Mouse (Mus musculus) megakaryocyte-erythroid progenitor cell, adult 5-6 weeks (primary cell): ENCODE measurements at regions not wholly inside any gene's neighbourhood (a gene's known extent, or its start where the extent isn't known, plus 50 kb on each side); places are given as distances from the start of the nearest gene placed in this dataset.

ENCODE experiments used
- ATAC-seq: replicated peaks from 2 replicates; pipeline ENCODE4 v1.8.0; 2016; ENCODE audit warnings: mild to moderate bottlenecking, inconsistent platforms; ENCODE audit not compliant: severe bottlenecking, poor library complexity, low FRiP score, low TSS enrichment

- ATAC-seq, result peak; percentile 57; the same call in 1 of the 2 replicates
Observed at GRCm38 (mm10) chr8:127746456-127746855, 611.9 kb upstream of the Nrp1 start.

DNA sequence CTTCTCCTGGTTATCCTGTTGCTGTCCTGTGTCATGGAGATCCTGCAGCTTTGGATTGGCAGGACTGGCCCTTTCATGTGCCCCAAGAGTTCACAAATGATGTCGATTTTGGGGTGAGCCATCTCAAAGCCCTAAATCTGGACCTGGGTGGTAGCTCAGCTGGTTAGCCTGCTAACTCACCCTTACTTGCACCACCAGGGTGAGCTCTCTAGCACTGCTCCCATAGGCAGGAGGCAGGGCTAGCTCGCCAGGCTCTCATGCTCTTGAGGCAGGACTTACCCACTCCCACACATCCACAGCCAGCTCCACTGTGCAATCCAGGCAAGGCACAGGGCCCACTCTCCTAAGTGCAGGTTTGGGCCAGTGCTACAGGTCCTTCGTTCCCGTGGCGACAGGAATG is 605.5 kb upstream of the Nrp1 start:
- ATAC-seq, result no peak

DNA sequence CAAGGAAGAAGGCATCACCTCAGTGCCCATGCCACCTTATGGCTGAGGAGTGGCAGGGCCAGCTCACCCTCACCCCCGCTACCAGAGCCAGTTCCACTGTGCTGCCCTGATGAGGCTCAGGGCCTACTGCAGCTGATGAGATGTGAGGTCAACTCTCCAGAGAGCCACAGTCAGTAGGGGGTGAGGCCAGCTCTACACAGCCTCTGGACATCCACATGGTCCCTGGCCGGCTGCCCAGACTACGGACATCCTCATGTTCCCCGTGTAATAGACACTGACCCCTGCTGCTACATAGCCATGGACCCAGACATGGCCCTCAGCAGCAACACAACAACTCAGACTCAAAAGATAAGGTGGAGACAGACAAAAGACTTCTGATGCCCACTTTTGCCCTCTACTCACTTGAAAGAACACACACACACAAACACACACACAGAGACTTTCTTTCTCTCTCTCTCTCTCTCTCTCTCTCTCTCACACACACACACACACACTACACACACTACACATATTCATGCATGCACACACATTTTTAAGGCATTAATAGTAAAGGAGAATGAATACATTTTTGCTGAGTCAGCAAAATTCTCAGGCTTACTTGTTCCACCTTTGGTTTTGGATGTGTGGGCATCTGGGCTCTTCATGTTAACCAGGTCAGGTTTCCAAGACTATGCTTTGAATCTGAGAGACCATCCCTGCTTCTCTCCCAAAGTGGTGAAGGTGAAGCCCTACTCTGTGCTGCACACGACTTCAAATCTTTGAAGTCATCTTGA is 604.4 kb upstream of the Nrp1 start:
- 0 out of 2 replicates have a peak, but pooled peaks have one; percentile 22 for ATAC-seq

GRCm38 (mm10) chr8:127757396-127757795 is 601.0 kb upstream of the Nrp1 start:
- no peak for ATAC-seq

GRCm38 (mm10) chr8:127759906-127760305 is 598.5 kb upstream of the Nrp1 start:
- ATAC-seq, result no peak

DNA sequence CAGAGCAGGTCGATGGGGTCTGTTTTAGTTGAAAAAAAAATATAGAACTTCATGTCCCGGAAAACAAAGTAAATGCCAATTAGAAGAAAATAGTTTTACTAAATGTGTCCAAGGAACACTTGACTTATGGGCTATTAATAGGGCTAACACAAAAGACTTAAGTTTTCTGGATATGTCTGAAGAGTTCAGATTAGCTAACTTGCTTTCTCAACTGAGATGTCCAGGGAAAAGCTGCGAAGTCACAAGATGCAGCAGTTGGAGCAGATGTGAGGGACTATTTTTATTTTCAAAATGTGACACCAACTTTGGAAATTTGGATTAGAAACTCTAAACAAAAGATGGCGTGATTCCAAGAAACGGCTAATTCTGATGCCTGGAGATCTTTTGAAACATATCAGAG is 593.2 kb upstream of the Nrp1 start:
- ATAC-seq, result no peak

GRCm38 (mm10) chr8:127768311-127768710 is 590.1 kb upstream of the Nrp1 start:
- ATAC-seq, result no peak

- ATAC-seq, result no peak
Observed at GRCm38 (mm10) chr8:127769651-127770050, 588.8 kb upstream of the Nrp1 start.

- no peak for ATAC-seq
Observed at GRCm38 (mm10) chr8:127771781-127772180, 586.6 kb upstream of the Nrp1 start.

GRCm38 (mm10) chr8:127772415-127772814 is 586.0 kb upstream of the Nrp1 start:
- ATAC-seq, result no peak

DNA sequence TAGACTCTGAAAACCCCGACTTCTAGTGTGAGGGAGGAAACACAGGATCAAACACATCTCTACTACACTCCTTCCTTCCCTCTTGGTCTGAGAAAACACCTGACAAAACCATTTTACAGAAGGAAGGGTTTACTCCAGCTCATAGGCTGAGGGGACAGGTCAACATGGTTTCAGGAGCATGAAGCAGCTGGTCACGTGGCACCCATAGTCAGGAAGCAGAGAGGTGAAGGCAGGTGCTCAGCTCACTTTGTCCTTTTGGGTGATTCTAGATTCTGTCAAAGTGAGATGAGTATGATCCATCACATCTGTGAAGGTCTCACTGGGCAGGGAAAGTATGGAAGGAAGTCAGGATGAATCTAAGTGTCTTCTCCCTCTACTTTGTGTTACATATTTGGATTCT is 585.5 kb upstream of the Nrp1 start:
- ATAC-seq, result no peak

DNA sequence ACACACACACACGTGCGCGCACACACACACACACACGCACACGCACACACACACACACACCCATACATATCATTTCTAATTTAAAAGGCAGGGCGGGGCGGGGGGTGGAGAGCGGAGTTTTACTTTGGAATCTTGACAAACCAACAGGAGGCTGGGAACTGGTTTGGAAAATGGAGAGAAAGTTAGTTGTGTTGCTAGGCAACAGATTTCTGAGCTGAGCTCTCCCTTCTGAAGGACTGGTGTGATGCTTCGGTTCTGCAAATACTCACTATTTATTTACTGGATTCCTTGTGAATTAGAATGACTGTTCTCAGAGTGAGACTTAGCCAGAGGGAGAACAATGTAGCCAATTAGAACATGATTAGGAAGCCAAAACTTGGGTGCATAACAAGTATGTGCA is 583.8 kb upstream of the Nrp1 start:
- no peak for ATAC-seq

GRCm38 (mm10) chr8:127775160-127775559 is 583.2 kb upstream of the Nrp1 start:
- no peak for ATAC-seq

GRCm38 (mm10) chr8:127775747-127776146 is 582.7 kb upstream of the Nrp1 start:
- ATAC-seq, result no peak

DNA sequence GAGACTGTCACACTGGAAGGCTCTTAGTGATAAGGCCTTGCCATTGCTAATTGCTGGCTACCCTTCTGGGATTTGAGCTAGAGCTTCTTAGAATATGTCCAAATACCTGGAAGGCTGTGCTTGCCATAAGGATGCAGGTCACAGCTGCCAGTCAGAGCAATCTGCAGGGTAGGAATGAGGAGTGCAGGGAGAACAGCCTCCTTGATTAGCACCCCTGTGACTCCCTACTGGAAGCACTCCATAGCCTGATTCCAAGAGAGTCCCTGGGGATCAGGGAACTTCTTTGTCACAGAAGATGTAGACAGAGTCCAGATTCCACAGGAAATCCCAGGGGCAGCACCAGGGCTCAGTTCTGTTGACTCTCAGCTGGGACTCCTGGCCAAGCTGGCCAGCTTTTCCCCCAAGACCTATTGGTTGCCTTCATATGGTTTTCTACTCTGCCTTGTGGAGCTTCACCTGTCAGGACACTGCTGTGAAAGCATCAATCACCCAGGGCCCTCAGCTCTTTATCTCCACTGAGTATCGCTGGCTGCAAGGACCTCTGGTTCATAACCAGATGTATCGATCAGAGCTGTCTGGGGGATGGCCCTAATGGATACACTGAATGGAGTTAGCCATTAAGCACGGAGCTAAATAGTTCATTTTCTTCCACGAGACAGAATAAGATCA is 579.9 kb upstream of the Nrp1 start:
- no peak for ATAC-seq

DNA sequence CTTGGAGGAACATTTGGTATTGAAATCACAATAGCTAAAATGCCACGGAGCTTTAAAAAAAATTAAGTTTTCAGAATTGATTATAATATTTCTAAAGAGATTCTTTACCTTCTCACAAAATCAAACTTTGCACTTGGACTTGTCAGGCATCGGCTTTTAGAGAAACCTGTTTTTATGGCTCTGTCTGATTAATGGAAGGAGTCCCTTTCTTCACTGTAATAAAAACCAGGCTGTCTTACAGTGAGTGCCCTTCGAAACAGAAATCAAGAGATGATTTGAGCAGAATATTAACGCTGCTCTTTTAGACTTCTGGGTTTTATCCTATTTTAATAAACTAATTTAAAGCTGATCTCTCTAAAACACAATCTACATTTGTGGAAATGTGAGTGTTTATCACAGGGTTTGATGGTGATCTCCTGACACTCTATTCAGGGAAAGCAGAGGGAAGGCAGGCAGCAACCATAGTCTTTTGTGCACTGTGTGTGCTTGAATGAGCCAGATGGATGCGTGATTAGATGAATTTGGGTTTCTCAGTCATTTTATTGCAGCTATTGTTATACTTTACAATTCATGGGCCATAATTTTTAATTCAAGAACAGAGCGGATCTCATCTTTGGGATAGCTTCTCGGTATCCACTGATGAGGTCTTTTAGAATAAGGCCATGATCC is 579.2 kb upstream of the Nrp1 start:
- no peak for ATAC-seq

- ATAC-seq, result no peak
Observed at GRCm38 (mm10) chr8:127780596-127780995, 577.8 kb upstream of the Nrp1 start.

DNA sequence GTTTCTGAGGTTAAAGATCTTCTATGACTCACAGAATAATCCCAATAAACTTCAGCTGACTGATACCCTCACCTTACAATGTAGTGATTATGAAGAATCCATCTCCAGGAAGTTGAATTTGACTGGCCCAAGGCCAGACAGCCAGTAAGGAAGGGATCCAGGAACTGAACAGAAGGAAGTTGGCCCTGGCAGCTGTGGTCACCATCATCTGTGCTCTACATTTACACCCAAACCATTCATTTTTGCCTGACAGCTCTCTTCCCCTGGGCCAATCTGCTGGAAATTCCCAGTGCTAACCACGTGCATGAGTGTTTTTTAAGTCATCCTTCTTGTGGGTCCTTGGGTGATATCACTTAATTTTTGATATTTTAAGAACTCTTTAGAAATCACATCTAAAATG is 577.4 kb upstream of the Nrp1 start:
- no peak for ATAC-seq

DNA sequence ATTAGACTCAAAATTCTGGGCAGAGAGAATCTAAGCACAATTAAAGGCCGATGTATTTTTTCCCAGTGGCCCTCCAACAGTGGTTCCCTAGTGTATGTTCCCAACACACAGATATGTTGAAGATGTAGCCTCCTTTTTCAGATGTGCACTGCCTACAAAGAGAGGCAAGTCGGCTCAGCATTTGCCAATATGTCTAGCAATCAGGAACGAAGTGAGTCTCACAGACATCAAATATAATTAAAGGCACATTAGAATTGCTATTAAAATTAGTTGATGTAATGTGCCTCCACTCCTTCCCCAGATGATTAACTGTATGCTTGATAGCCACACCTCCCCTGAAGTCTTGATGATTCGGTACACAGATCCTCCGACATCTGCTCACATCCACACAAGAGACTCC is 565.8 kb upstream of the Nrp1 start:
- ATAC-seq, result no peak

DNA sequence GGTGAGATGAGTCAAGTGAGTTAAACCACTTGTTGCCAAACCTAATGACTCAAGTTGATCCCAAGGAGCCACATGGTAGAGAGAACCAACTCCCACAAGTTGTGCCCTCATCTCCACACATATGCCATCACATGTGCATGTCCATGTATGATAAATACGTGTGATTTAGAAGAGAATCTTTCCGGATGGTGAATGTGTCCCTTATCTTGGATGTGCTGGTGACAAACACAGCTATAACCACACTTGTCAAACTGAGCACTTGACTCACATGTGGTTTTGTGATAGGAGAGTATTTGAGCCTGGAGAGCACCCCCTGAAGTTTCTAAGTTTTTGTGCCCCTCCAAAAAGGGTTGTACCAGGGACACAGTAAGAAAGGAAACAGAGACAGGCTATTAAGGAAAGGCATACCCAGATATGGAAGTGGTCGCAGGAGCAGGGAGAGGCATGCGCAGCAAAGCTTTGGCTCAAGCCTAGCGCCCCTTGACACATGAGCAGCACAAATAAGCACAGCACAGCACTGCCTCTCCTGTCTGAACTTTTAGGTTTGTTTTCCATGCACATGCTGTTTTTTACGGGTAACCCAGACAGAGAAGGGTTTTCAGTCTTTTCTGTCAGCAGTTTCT is 558.4 kb upstream of the Nrp1 start:
- ATAC-seq, result no peak; the same call in 1 of the 2 replicates
